Mouse (Mus musculus) right cerebral cortex, adult 2 months (tissue): ENCODE measurements at regions not wholly inside any gene's neighbourhood (a gene's known extent, or its start where the extent isn't known, plus 50 kb on each side); places are given as distances from the start of the nearest gene placed in this dataset.

Experiments
- DNase-seq, 2 experiments: peaks; one replicate each; pipeline ENCODE4 v3.0.0; 2021 to 2022; ENCODE audit warnings: low spot score in 2 of 2

DNA sequence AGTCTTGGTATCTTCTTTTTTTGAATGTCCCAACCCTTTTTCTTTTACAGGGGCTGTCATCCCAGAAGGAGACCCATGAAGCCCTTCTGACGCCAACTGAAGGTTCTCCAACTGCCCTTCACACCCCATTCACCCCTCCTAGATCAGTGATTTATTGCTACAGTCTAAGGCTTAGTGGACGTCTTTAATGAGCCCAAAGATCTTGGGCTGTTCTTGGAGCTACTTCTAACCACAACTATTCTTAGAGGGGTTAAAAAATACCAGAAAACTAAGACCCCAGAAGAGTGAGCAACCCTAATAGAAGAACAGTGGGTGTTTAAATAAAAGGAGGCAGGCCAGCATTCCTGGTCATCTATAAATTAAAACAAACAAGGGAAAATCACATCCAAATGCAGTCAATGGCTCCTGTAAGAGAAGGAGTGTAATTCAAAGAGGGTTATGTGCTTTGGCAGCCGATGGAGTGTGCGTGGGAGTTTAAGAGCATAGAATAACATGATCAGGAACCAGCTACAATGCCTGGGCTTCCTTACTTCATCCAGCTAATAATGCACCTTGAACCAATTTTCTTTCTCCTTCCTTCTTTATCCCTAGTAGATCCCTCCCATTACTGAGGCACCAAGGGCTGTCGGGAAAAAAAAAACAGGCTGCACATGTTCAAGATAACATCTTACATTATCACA, 113.3 kb downstream of the Qpct start:
- no peak for DNase-seq

DNA sequence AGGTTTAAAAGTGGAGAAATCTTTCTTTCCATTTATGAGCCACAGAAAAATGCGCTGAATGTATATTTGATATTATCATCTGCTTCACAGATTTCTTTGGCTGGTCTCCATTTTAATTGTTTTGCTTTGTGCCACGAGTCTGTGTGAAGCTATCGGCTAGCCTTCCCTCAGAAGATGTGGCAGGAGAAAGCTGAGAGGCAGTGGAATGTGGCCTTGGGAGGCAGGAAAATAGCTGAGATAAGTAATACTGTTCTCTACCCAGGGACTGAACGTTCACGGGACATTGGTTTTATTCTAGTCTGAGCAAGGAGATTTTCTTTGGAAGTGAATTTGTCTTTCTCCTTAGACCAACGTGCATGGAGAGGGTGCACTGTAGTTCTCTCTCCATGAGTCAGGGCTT, 112.3 kb downstream of the Qpct start:
- DNase-seq: no peak

DNA sequence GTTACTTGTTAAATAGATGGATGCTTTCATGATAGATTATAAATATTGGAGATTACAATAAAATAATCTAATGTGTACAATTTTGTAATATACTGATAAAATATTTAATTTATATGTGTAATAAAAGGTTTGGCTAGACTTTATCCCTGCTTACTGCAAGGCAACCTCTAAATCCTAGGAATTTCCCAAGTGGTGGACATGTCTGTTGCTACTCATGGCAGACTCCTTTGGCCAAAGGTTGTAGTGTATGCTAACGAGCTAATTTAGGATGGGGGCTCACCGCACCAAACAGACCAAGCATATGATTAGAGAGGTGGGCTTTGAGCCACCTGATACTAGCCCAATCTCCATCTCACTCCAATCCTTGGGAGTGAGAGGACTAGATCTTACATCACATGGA, 102.4 kb downstream of the Qpct start:
- no peak for DNase-seq

GRCm38 (mm10) chr17:79152823-79153222, 101.1 kb downstream of the Qpct start:
- no peak for DNase-seq

DNA sequence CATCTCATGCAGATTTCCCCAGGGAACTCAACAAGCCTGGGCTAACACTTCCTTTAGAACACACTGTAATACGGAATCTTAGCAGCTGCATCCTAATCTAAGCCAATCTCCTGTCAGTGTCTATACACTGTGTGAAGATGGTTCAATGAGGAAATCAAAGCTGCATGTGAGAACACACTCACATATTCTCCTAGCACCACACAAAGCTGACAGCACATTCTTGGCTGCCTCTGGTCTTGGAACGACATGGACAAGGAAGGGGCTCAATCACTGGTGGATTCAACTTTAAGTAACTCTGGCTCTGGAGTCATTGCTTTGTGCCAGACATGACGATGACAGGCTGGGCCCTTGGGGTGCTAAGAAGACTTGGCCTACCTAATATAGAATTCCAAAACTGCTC, 96.2 kb downstream of the Qpct start:
- DNase-seq: no peak

DNA sequence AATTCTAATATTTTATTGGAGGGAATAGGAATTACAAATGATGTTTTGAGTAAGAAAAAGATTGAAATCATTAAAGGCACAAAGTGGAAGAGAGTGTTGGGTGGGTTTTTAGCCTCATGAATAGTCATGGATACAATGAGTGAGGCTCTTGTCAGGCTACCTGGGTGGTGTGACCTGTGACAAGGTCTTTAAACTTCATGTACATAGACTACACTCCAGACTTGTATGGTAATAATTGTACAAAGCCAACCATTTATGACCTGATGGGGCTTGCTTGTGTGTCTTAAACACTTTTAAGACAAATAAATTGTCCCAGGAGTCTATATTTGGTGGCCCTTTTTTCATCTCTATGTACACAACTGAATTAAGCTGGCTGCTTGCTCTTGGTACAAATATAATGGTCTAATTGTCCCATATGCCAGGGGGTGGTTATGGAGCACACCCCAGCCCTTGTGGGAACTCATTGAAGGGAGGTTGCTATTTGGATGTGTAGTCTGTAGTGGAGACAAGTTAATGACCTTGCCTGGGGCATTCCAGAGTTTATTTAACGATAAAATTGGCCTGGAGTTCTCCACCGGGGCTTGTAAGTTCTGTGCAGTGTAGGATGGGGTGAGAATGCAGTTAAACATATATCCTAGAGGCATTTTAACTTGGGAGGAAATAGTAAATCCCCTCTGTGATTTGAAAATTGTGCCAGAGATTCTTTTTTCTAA, 93.4 kb downstream of the Qpct start:
- no peak for DNase-seq

- no peak for DNase-seq
Observed at GRCm38 (mm10) chr17:79143031-79143430, 91.3 kb downstream of the Qpct start.
